Mouse (Mus musculus): ENCODE measurements around the gene 3110018I06Rik.
A peak's percentile ranks its signal among the peaks of the same experiment; 100 is the strongest.

The 3110018I06Rik gene

DNA sequence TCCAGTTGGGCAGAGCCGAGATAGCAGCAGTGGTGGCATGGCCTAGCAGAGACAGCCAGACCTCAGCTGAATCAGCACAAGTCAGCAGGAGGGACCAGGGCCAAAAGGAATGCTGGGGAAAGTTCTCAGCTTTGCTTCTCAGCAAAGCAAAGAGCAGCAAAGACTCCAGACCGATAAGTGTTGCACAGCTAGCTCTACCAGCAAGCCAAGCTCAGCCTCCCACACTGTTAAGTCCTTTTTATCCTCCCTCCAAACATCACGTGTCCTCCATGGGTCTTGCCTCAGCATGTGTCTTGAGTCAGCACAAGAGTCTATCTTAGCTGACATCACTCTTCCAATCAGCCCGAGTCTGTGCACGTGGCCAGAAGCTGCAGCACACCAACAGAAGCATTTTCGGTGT lies at the start of gene 3110018I06Rik:
3110018I06Rik (plus strand) TSS at position 262 of the 400 bp plus-strand sequence.
- DNase-seq (ENCODE audit: low spot score) = no peak

DNA sequence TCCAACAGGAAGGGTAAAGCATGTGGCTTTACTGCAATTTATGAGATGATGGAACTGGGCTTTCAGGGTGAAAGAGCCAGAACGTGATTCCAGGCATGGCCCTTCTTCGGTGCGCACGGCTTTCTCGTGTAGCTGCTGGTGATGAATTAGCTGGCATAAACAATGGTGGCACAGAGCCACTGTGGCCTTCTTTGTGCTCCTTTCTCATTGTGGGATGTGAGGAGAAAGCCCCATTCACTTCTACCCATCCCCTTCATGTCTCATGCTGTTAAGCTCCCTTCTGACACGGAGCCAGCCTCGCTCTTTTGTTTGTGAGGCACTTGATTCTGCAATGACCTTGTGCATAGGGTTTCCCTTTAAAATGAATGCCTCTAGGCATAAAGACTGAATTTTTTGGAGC lies 43.8 kb upstream of the 3110018I06Rik start:
- peak; percentile 9 for DNase-seq (ENCODE audit: low spot score)

DNA sequence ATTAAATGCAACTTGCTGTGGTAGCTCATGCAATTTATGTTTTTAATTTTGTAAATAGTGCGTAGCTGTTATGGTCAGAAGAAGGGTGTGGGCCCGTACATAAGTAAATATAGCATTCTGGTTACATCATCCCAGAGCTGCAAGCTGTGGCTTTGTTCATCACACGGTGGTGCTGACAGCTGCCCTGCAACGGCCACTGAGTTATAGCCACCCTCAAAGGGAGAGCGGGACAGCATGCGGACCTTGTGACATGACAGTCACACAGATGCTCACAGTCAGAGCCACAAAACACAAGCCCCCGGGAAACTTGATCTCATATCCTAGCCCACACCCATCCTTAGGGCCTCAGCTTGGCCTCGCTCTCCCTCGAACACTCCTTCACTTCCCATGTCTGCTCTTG lies 30.6 kb upstream of the 3110018I06Rik start:
- no peak for DNase-seq (ENCODE audit: low spot score)

DNA sequence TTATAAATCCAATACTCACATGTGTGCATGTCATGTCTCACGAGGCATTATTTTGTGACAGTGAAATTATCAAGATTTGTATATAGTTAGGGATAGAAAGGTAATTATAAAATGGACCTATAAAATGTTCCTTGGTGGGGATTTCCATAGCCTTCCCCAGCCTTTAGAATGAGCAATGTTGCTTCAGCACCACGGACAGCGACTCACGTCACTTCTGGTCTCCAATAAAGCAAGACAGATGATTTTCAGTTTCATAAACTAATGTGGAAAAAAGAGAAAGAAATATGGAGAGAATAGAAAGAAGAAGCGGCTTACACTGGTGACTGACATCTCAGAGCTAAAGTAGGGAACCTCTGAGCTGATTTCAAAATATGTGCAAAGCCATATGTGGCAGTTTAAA lies 23.7 kb upstream of the 3110018I06Rik start:
- DNase-seq (ENCODE audit: low spot score) = peak; percentile 83

DNA sequence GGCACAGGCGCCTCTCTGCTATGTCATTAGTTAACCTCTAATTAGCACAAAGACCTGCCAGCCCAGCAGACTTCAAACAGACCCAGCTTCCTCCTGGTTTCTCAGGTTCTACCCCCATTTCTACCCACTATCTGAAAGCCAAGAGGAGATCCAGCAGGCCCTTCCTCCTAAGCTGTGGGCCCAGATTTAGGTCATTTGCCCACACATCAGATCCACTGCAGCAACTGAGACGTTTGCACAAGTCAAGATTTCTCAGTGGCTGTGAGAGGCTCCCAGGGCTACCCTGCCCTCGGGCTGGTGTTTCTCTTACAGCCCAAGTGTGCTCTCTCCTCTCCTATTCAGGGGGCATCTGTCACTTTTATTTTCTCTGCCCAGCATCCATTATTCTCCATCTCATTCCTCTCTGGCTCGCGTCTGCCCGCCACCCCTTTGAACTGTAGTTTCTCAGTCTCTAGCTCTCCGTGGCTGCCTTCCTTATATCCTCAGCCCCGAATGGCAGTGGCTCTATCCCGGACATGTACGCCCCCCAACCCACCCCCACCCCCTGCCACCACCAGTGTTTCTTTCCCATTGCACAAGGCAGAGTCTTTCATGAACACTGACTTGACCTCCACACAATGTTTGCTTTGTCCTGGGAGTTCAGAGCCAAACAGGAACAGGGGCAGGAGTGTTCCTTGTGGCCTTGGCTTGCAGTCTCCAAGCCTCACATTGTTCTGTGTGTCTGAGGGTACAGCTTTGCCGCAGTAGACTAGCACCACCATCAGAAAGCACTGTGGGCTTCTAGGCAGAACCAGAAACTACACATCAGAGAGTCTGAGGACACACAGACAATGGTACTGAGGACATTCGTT lies 11.8 kb upstream of the 3110018I06Rik start:
- DNase-seq (ENCODE audit: low spot score) = peak; percentile 56

DNA sequence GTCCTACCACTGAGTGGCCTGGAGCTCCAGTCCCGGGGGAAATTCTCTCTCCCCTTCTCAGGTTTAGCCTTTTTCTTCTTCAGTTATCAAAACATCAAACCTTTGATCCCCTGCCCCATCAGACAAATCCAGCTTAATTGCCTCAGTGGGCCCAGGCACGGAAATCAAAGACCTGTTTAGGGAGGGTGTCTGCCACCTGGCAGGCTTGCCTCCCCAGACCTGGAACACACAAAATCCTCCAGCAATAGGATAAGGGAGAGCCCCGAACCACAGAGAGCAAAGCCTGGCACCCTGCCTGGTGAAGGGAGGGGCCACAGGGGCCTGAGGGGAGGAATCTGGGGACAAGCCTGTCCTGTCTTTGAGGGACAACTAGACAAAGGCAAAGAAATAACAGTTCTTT lies 9.1 kb upstream of the 3110018I06Rik start:
- DNase-seq (ENCODE audit: low spot score) = no peak

DNA sequence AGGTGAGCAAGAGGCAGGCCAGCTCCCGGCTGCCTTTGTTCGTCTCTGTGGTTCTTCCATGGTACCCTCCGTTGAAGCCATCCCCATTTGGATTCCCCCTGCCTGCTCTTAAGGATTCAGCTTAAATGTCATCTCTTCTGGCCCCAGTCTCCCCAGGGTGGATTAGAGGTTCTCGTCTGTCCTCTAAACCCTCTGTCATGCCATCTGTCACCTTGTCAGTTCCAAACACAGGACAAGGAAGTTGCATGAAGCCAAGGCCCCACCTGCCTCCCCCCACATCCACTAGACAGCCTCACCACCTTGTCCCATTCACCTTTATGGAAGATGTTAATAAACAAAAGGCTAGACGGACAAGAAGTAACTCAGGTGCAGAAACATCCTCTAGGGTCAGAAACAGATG lies 5.4 kb upstream of the 3110018I06Rik start:
- DNase-seq (ENCODE audit: low spot score) = no peak

DNA sequence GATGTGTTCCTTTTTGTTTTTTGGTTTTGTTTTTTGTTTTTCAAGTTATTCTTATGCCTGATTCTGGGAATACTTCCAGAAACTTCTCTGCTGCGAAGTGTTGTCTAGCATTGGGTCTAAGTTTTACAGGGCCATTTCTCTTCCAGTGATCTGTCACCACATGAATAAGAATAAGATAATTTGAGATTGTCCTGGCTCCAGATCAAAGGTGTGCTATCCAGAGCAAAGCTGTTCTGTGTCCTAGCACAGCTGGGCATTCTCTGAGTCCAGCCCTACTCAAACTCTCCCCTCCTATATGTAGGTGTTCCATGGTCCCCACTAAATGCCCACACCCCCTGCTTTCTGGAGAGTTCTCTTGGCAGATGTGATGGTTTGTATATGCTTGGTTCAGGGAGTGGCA lies 2.9 kb downstream of the 3110018I06Rik start:
- no peak for DNase-seq (ENCODE audit: low spot score)

DNA sequence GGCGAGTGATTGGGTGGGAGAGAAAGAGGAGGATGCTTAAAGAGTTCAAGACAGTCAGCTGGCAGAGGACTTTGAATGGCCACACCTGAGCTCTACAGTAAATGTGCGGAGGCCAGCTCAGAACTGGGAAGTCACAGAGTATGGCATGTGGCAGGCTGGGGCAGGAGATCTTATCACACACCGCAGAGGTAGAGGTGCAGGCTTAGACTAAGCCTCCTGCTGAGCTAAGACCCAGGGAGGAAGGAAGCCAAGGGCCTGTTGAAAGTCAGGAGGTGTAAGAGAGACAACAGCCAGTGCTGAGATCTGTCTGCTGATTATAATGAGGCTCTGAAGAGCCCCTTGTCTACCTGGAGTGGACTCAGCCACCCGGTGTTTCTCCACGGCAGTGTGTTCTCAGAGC lies 8.5 kb downstream of the 3110018I06Rik start:
- no peak for DNase-seq (ENCODE audit: low spot score)

DNA sequence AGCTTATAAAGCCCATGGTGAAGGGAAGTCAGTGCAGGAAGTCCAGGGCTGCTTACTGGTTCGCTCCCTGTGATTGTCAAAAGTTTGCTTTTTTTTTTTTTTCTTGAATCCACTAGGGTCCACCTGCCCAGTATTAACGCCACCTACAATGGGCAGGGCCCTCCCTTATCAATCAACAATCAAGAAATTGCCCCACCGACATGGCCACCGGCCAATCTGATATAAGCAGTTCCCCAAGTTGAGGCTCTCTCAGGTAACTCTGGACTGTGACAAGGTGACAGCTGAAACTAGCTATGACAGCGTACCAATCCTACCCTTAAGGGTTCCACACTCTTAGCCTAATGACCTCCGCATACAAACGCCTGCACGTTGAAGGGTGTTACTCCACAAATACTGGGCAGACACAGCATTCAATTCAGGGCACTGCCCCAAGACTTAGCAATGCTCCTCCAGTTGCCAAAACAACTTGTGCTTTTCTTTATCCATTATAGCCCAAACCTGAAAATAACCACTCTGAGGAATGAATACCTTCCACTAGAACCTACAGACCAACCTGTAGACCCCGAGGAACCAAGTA lies 21.3 kb downstream of the 3110018I06Rik start:
- no peak for DNase-seq (ENCODE audit: low spot score)

DNA sequence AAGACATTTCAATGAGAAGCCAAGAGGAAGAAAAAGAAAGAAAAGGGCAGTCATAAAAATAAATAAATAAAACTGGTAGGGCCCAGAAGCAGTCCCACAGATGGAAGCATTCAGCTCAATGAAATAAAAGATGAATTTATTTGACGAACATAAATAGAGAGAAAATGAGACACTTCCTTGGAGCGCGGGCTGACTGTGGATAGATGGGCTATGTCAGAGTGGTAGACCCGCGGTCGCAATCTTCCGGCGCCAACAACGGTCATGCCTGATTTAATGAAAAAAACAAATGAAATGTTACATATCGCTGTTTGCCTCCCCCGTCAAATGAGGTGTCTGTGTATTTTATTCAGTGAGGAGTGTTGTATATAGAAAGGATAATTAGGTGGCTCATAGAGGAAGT lies 22.7 kb downstream of the 3110018I06Rik start:
- no peak for DNase-seq (ENCODE audit: low spot score)

DNA sequence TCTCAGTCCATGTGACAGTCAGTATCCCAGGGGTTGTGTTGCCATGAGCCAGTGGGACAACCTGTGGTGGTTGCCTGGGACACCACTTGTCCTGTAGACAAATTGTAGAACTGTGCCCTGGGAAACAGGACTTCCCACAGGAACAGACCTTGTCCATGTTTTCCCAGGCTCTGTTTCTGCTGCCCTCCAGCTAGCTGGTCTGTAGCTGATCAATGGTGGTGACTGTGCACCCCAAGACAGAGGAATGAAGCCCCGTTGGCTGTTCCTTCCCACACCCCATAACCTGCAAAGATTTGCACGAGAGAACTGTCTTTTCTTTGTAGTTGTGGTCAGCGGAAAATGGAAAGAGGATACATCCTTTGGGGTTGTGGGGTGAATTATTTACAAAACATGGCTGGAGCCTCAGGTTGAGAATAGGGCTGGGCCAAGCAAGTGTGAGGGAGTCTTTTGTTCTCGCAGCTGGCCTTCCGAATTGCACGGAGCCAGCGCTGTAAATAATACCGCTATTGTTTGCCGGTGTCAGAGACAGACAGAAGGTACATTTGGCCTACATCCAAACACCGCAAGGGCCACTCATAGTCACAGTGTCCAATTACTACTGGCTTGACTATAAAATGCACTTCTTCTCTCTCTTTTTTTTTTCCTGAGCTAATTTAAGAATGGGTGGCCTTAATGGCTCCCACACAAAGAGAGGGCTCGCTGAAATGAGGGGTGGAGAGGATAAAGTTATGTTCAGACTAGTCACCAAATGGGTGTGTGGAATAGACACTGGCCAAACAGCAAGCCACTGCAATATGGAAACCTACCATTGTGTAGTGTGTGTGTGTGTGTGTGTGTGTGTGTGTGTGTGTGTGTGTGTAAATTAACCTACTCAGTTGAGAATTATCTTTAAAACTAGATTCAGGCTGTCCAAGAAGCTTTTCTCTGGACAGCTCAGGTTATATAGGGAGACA lies 28.1 kb downstream of the 3110018I06Rik start:
- DNase-seq (ENCODE audit: low spot score) = peak; percentile 73

DNA sequence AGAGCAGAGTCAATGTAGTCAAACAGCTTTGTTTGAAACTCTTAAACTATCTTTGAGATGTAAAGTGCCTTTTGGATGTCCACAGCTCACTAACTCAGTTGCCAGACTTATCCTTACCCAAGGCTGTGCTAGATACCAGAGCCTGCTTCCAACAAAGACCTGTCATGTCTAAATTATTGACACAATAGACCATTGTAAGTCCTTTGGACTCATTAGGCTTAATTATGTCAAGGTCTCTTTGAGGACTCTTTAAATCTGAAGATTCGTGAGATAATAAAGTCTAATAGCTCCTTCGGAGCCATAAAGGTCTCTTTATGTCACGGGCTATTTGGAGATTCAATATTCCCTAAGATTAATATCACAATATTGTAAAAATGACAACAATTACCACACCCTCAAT lies 32.5 kb downstream of the 3110018I06Rik start:
- no peak for DNase-seq (ENCODE audit: low spot score)

DNA sequence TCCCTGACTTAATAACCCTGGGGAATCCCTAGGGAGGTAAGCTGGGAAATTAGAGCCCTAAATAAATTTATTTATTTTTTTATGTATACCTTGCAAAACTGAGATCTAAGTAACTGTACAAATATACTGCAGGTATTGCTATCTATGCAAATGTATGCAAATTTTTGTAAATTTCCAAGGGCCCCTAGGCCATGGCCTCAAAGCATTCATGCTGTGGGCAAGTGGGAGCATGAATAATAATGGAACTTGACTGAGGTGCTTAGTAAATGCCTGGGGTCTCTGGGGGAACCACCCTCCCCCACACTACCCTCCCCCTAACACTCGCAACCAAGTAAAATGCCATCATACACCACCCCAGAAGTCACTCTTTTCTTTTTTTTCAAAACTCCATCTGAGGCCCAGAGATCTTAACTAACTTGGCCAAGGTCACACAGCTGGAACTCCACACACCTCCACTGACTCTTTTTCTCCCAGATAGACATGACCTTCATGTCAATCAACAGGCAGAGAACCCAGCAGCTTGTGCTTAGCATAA lies 40.0 kb downstream of the 3110018I06Rik start:
- no peak for DNase-seq (ENCODE audit: low spot score)

DNA sequence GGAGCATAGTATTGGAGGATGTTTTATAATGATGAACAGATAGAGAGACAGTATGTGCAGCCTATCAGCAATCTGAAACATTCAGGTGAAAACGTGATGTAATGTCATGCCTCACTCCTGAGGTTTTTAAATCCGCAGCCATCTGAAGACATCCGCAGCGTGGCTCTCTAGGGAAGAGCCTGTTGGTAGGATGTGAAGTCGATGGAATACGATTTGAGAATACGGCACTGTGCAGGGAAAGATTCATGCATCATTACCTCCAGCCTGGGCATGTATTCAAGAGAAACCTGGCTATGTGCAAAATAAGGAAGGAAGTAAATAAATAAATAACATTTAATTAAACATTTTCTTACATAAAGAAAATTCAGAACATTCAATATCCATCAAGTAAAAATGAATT lies 44.4 kb downstream of the 3110018I06Rik start:
- DNase-seq (ENCODE audit: low spot score) = no peak
